Mouse (Mus musculus) midbrain, embryonic 13.5 days (tissue): ENCODE results near the gene Defb48. TPM values are rescaled to one million over a fixed set of nuclear protein-coding genes. Genes with fewer than 3 reads are reported as not detected.

ENCODE experiments used
- ATAC-seq: fragments of 200-750 bp; cut with Nextera tagmentation; 2 replicates; pipeline ENCODE4 v1.8.0; 2017; ENCODE audit warnings: mild to moderate bottlenecking, moderate TSS enrichment, moderate library complexity
- H3K27ac ChIP-seq: fragments of 300-500 bp; sonication (generic); 2 replicates; pipeline ENCODE4 v1.5.1; 2015; ENCODE audit warnings: inconsistent platforms, mild to moderate bottlenecking, moderate library complexity
- H3K27me3 ChIP-seq: fragments of 300-500 bp; sonication (generic); 2 replicates; pipeline ENCODE4 v1.6.1; 2015; ENCODE audit warnings: mild to moderate bottlenecking, inconsistent platforms
- H3K36me3 ChIP-seq: fragments of 300-500 bp; sonication (generic); 2 replicates; pipeline ENCODE4 v1.6.1; 2015; ENCODE audit warnings: mild to moderate bottlenecking, inconsistent platforms
- H3K4me1 ChIP-seq: fragments of 300-500 bp; sonication (generic); replicated peaks from 2 replicates; pipeline ENCODE4 v1.6.1; 2015; ENCODE audit warnings: inconsistent platforms
- H3K4me2 ChIP-seq: fragments of 300-500 bp; sonication (generic); replicated peaks from 2 replicates; pipeline ENCODE4 v1.6.1; 2015; ENCODE audit warnings: moderate library complexity, mild to moderate bottlenecking, inconsistent platforms
- H3K4me3 ChIP-seq: fragments of 300-500 bp; sonication (generic); replicated peaks from 2 replicates; pipeline ENCODE4 v1.5.1; 2015; ENCODE audit warnings: mild to moderate bottlenecking, inconsistent platforms
- H3K9ac ChIP-seq: fragments of 300-500 bp; sonication (generic); replicated peaks from 2 replicates; pipeline ENCODE4 v1.6.1; 2015; ENCODE audit warnings: mild to moderate bottlenecking, inconsistent platforms
- H3K9me3 ChIP-seq: fragments of 300-500 bp; sonication (generic); 2 replicates; pipeline ENCODE4 v1.6.1; 2016; ENCODE audit warnings: mild to moderate bottlenecking, inconsistent platforms
- WGBS: fragments of 180-500 bp; shearing (Covaris S2); methylation state at CpG from one replicate; pipeline ENCODE4 v1.1.7; 2015; 5-methylcytosine and 5-hydroxymethylcytosine counted together
- polyA plus RNA-seq: library from polyadenylated mRNA; unstranded; fragments of >200 nt; fragmentation: Nextera tagmentation; extraction: Ambion mirVana; gene quantifications from 2 replicates; pipeline ENCODE4 v1.2.1, GENCODE M21; 2015

Defb48 gene
- polyA plus RNA-seq, 1 experiment from 2014 or later = not detected

DNA sequence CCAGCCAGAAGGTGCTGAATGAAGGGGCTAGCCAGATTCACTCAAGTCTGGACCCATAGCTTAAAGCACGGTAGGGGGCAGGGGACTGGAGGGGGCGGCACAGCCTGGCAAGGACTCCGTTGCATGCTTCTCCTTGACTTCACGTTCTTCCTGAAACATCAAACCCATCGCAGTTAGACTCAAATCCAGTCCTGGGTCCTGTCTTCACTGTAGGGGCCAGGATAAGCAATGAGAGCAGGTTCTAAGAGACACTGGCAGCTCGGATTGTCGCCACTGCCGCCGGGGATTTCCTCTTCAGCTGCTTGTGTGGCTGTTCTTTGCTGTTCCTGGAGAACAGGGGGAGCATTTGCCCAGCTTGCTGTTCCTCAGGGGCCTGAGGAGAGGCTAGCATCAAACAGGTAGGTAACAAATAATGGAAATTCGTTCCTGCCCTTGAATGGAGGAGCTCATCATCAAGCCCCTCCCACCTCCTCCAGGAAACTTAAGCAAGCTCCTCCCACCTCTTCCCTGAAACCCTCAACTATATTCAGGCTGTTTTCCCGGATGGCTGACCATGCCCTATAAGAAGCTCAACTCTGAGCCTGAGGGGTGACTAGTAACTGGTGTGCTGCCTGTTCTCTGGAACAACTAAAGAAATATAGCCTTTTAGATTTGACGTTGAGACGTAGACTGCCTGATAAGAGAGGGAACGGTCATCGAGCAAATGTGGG lies 18.3 kb downstream of the Defb48 start:
- no peak for ATAC-seq
- no peak overlapping the region for H3K27ac ChIP-seq
- H3K9ac ChIP-seq = no peak overlapping the region; the same call in 1 of the 2 replicates

DNA sequence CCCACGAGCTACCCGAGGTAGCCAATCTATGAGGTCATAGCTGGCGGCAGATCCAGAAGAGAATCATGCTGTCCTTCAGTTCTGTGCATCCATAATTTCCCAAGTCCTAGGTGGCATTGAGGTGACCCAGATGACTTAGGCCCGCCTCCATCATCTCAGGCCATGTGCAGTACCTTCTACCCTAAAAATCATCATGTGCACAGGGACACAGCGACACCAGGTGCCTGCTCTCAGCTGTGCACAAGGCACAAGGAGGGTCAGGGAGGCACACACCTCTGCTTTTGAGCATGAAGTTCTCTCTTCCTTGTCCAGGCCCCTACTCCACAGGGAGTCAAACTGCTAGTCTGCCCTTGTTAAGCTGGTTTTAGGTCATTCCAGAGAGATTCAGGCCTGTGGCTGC lies 19.0 kb downstream of the Defb48 start:
- ATAC-seq = no peak
- H3K4me2 ChIP-seq = peak overlapping the region; percentile 44; the same call in 1 of the 2 replicates
- 90% methylated on average over 5 of the region's 5 CpGs for whole genome bisulfite sequencing
- no peaks in the 10 kb centered on the region for H3K27me3 ChIP-seq
- no peaks in the 10 kb centered on the region for H3K9me3 ChIP-seq
- no peak overlapping the region for H3K27ac ChIP-seq
- H3K4me1 ChIP-seq = peaks cover 11% of the 10 kb centered on the region
- no peak overlapping the region; the same call in 1 of the 2 replicates for H3K9ac ChIP-seq
- H3K4me3 ChIP-seq = no peak overlapping the region
- 0 out of 2 replicates have a peak, but pooled peaks cover 5% of the 10 kb centered on the region for H3K36me3 ChIP-seq

More for the DNA sequence above, 18.3 kb downstream of the Defb48 start:
- Histone ChIP-seq H3K4me3 (peak overlapping the region; percentile 21), H3K4me1 (peaks cover 11% of the 10 kb centered on the region), H3K4me2 (peak overlapping the region; percentile 44), H3K9me3 (no peaks in the 10 kb centered on the region), H3K36me3 (0 out of 2 replicates have a peak, but pooled peaks cover 5% of the 10 kb centered on the region), H3K27me3 (no peaks in the 10 kb centered on the region)
- 23% methylated on average over 15 of the region's 15 CpGs for WGBS

DNA sequence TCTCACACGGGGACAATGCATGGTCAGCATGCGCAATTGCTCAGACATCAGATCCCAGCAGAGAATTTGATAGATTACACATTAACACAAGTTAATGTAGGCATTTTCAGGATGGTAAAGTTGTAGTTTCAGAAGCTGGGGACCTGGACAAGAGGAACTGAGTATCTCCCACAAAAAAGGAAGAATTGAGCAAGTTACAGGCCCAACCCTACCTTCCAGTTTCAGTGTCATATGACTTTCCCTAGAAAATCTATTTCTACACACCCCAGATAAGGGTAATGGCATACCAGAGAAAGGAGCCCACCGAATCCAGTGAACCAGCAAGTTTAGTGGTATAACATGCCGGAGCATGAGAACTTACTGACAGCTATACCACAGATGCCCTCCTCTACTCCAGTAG lies 20.7 kb downstream of the Defb48 start:
- Histone ChIP-seq H3K4me1 (peaks cover 11% of the 10 kb centered on the region), H3K4me3 (no peak overlapping the region)
- 92% methylated on average over 4 of the region's 4 CpGs for WGBS

DNA sequence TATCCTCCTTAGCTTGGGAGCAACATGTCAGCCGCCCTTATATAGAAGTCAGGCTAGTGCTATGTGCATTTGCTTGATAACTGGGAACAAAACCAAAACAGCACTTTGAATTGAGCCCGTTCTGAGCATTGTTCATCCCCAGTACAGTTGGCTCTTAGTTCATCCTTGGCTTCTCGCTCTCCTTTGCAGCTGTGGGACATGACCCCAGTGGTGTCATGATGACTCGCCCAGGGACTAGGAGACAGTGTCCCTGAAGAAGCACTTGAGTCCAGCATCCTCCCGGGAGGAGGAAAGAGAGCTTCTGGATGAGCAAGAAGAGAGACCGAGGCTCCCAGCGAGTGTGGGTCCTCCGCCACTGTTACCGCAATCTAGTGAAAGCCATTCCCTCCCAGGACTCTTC lies 28.2 kb downstream of the Defb48 start:
- H3K4me1 ChIP-seq = no peaks in the 10 kb centered on the region
- 87% methylated on average over 9 of the region's 9 CpGs for WGBS
- no peak overlapping the region for H3K9ac ChIP-seq
- H3K27me3 ChIP-seq = no peaks in the 10 kb centered on the region
- H3K27ac ChIP-seq = no peak overlapping the region
- no peak for ATAC-seq
- H3K4me2 ChIP-seq = no peak overlapping the region
- H3K9me3 ChIP-seq = no peaks in the 10 kb centered on the region
- H3K36me3 ChIP-seq = peaks cover 76% of the 10 kb centered on the region
- no peak overlapping the region for H3K4me3 ChIP-seq

More for the DNA sequence above, 20.7 kb downstream of the Defb48 start:
- no peak overlapping the region for H3K27ac ChIP-seq
- H3K9ac ChIP-seq = no peak overlapping the region
- no peak for ATAC-seq
- H3K27me3 ChIP-seq = no peaks in the 10 kb centered on the region
- no peaks in the 10 kb centered on the region for H3K9me3 ChIP-seq
- peaks cover 18% of the 10 kb centered on the region for H3K36me3 ChIP-seq
- H3K4me2 ChIP-seq = no peak overlapping the region

DNA sequence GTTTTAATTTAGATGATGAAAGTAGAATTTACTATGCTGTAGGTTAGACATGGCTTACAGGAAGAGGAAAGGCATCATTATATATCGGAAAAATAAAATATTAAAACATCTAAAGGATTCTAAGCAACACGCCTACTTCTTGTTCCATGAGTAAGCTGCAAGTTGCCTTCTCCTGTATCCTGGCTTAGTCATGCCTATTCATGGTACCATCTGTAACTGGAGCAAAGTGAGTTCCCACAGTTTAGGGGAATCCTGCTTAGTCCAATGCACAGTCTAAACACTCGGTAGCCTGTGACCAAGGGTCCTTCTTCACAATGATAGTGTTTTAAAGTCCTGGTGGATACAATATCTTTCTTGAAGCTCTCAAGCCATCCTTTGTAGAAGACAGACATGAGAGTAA lies 37.5 kb downstream of the Defb48 start:
- peaks cover 46% of the 10 kb centered on the region for H3K36me3 ChIP-seq
- H3K4me1 ChIP-seq = no peaks in the 10 kb centered on the region
- no peak overlapping the region for H3K9ac ChIP-seq
- WGBS = 89% methylated on average over 3 of the region's 3 CpGs
- no peak for ATAC-seq
- no peak overlapping the region for H3K27ac ChIP-seq
- H3K4me2 ChIP-seq = no peak overlapping the region
- H3K27me3 ChIP-seq = no peaks in the 10 kb centered on the region
- no peaks in the 10 kb centered on the region for H3K9me3 ChIP-seq
- H3K4me3 ChIP-seq = no peak overlapping the region

DNA sequence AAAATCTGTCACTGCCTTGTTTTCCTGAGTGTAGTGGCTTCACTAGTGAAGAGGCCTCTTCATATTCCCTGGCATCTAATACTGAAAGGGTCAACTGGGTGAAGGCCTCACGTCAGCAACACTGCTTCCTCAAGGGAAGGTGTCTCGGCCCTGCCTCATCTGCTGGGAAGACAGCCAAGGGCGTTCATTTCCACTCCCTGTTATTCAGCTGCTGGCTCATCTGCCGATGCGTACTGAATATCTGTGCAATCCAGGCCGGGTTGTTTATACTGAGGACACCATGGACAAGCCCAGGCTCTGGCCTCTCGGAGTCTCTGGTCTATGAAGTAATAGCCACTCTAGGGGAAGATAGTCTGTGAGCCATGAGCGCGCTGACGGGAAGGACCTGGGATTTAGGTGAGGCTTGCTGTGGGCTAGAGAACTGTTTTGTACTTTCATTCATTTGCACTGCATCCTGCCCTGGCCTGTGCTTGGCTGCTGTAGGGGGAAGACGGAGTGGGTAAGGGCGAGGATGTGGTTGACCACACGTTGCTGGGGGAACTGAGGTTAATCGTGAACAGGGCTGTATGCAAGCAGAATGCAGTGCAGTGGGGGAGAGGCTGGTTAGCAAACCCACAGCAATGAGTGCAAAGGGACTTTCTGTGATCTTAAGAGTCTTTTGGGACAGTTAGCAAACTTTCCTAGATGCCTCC lies 43.8 kb downstream of the Defb48 start:
- Histone ChIP-seq H3K4me1 (no peaks in the 10 kb centered on the region), H3K9ac (no peak overlapping the region), H3K27ac (0 out of 2 replicates have a peak overlapping the region, but pooled peaks have one; percentile 21), H3K4me2 (no peak overlapping the region), H3K4me3 (no peak overlapping the region), H3K9me3 (no peaks in the 10 kb centered on the region; the same call in 1 of the 2 replicates), H3K36me3 (peaks cover 47% of the 10 kb centered on the region), H3K27me3 (no peaks in the 10 kb centered on the region)
- 89% methylated on average over 14 of the region's 14 CpGs for WGBS
- ATAC-seq = no peak

DNA sequence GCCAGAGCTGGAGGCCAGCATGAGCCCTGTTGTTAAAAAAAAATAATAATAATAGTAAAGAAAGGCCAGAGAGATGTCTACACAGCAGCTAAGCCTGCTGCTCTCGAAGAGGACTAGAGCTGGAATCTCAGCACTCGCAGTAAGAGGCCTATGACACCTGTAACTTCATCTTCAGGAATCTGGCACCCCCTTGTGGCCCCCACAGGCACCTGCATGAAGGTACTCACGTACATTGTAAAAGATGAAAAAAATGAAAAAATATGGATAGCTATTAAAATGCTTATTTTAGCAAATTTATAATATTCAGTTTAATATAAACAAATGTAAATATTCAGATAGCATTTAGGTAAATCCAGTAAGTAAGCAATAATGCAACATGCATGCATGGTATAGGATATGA lies 44.9 kb downstream of the Defb48 start:
- no peaks in the 10 kb centered on the region for H3K4me1 ChIP-seq
- WGBS = 93% methylated on average over 3 of the region's 3 CpGs

DNA sequence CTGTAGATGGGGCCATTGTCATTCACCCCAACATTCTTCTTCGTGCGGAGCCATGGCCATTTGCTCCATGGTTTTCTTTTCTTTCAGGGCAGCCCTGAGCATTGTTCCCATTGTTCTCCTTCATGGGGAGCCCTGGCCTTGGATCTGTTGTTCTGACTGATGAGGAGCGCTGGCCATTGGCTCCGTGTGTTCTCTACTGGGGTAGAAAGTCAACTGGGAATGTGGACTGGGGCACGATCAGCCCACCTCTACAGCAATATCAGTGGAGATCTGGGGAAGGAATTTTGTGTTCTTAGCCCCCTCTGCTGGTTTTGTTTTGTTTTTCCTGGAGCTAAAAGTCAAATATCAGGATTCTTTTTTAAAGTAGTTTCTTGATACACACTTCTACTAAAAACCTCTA lies 46.6 kb downstream of the Defb48 start:
- peaks cover 35% of the 10 kb centered on the region for H3K36me3 ChIP-seq
- 63% methylated on average over 5 of the region's 5 CpGs for WGBS
- H3K27ac ChIP-seq = no peak overlapping the region
- no peaks in the 10 kb centered on the region for H3K4me1 ChIP-seq
- H3K9me3 ChIP-seq = no peaks in the 10 kb centered on the region; the same call in 1 of the 2 replicates
- no peak for ATAC-seq
- no peak overlapping the region for H3K9ac ChIP-seq
- H3K4me2 ChIP-seq = no peak overlapping the region
- no peak overlapping the region for H3K4me3 ChIP-seq
- H3K27me3 ChIP-seq = no peaks in the 10 kb centered on the region

More for the DNA sequence above, 44.9 kb downstream of the Defb48 start:
- Histone ChIP-seq H3K27me3 (no peaks in the 10 kb centered on the region), H3K27ac (no peak overlapping the region), H3K36me3 (peaks cover 46% of the 10 kb centered on the region), H3K4me3 (no peak overlapping the region), H3K9ac (no peak overlapping the region), H3K9me3 (no peaks in the 10 kb centered on the region; the same call in 1 of the 2 replicates), H3K4me2 (no peak overlapping the region)
- ATAC-seq = no peak

DNA sequence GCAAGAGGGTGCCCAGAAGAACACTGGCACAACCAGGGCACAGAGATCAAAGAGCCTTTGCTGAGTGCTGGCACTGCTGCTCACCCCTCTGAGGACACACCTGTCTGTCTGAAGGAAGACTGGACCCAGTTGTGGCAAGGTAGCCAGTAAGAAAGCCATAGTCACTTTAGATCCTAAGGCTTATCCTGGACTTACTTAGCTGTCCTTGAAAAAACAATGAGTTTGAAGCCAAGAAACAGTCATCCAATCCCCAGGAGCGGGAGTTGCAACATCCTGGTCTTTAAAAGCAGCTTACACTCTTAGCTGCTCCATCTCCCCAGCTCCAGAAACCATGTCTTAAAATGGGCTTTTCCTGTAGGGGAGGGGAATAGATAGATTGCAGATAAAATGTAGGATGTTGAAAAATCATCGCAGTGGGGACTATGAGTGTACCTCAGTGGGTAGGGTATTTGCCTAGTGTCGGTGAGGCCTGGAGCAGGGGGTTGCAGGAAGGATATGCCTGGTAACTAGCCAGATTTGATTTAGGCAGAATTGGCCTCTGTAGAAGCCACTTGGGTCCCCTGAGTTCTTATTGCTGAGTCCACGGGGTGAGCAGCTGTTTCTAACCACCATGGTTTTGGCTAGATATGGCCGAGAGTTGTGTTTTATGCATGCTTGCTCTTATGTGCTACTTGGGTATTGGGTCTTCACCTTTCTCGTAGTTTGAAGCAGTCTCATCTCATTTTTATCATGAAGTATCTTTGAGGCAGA lies 47.5 kb downstream of the Defb48 start:
- Histone ChIP-seq H3K4me1 (no peaks in the 10 kb centered on the region), H3K9me3 (no peaks in the 10 kb centered on the region; the same call in 1 of the 2 replicates), H3K27me3 (no peaks in the 10 kb centered on the region), H3K36me3 (peaks cover 30% of the 10 kb centered on the region), H3K9ac (no peak overlapping the region), H3K4me2 (no peak overlapping the region), H3K27ac (no peak overlapping the region), H3K4me3 (no peak overlapping the region)
- ATAC-seq = no peak
- 92% methylated on average over 6 of the region's 6 CpGs for WGBS

DNA sequence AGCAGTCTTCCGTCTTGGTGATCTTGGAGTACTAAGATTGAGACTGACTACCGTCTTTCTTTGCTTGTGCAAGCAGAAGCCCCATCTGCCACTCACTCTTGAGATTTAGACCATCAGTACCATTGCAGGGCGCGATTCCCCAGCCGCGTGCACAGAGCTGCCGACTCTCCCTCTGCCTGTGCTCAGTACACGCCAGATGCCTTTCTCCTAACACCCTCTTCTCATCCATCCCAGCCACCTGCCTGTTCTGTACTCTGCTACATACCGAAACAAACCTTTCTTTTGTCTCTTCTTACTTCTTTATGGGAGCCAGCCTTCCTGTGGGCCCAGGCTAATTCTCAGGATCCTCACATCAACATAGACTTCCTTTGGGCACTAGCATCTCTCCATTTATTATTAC lies 48.9 kb downstream of the Defb48 start:
- H3K4me3 ChIP-seq = no peak overlapping the region
- ATAC-seq = no peak
- H3K27ac ChIP-seq = no peak overlapping the region
- H3K27me3 ChIP-seq = no peaks in the 10 kb centered on the region
- WGBS = 92% methylated on average over 9 of the region's 9 CpGs
- H3K36me3 ChIP-seq = peaks cover 35% of the 10 kb centered on the region
- H3K4me2 ChIP-seq = no peak overlapping the region
- H3K9me3 ChIP-seq = no peaks in the 10 kb centered on the region; the same call in 1 of the 2 replicates
- H3K4me1 ChIP-seq = no peaks in the 10 kb centered on the region
- no peak overlapping the region for H3K9ac ChIP-seq

DNA sequence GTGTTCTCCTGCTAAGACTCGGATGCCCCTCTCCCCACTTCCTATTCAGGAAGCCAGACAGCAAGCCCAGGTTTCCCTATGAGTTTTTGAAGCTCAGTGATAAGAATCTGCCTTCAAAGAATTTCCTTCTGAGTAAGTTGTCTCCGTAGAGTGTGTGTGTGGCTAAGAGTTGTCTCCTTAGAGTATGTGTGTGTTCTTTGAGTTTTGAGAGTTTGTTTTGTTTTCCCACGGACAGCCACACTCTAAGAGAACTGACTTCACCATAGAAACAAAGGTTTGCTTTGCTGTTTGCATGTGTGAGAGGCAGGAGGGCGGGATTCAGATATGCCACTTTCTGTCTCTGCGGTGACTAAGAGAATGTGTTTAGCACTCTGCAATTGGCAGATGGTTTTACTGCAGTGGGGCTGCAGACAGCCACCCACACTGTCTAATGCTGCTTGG lies 56.2 kb downstream of the Defb48 start:
- Histone ChIP-seq H3K9me3 (no peaks in the 10 kb centered on the region), H3K4me3 (no peak overlapping the region), H3K27me3 (no peaks in the 10 kb centered on the region), H3K9ac (no peak overlapping the region), H3K4me2 (no peak overlapping the region), H3K36me3 (peaks cover 28% of the 10 kb centered on the region), H3K4me1 (no peaks in the 10 kb centered on the region), H3K27ac (no peak overlapping the region)
- 80% methylated on average over 5 of the region's 5 CpGs for WGBS
- ATAC-seq = no peak
